8 mouse cellular contexts compared by ENCODE assay signal in the genomic region with DNA sequence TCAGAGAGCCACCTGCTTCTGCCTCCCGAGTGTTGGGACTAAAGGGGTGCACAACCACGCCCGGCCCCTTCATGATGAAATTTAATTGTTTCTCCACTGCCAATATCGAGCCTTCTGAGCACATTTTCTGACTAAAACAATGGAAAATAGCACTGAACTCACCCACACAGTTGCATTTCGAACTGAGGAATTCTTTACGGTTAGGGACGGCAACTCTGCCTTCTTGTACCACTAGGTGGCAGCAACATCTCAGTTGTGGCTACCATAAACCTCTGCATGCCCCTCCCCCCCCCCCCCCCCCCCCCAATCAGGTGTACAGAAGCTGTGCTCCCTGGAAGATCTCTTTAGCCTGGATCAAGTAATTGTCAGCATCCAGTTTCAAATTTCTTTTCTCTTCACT. TPM values are rescaled to one million over a fixed set of nuclear protein-coding genes. Genes with fewer than 3 reads are reported as not detected.
A peak's percentile ranks its signal among the peaks of the same experiment; 100 is the strongest.
DNase-seq lines count a peak whose midpoint lies in the region; ATAC-seq and TF ChIP-seq lines count a peak whose summit lies in the region.

No protein-coding gene starts in this region.

- no peak overlapping the region for H3K9ac ChIP-seq in ES-E14 (ENCODE audit: insufficient read depth, low read depth, low read length, poor library complexity, severe bottlenecking)
- H3K9ac ChIP-seq in forebrain, embryonic 12.5 days, result no peak overlapping the region
- no peak overlapping the region for H3K9ac ChIP-seq in lung, embryonic 14.5 days
- no peak overlapping the region for H3K9ac ChIP-seq in neural tube, embryonic 15.5 days (replicated peaks)

- peak overlapping the region; percentile 34 for H3K4me2 ChIP-seq in forebrain, embryonic 12.5 days
- H3K4me2 ChIP-seq in lung, embryonic 14.5 days, result peak overlapping the region; percentile 36; the same call in 1 of the 2 replicates
- H3K4me2 ChIP-seq in neural tube, embryonic 15.5 days, result peak overlapping the region; percentile 51

- peak; percentile 54 for ATAC-seq in forebrain, embryonic 12.5 days (ENCODE audit: low FRiP score)
- ATAC-seq in hematopoietic stem cell, adult 5-6 weeks (replicated peaks in 1 of 2; ENCODE audit: insufficient read depth in 1 of 2, low FRiP score in 2 of 2, low TSS enrichment in 1 of 2, low read depth in 1 of 2, poor library complexity in 2 of 2, severe bottlenecking in 2 of 2), result peak; percentile 60 to 65; a peak in 2 of 4 replicates
- ATAC-seq in lung, embryonic 14.5 days (ENCODE audit: insufficient read depth), result peak; percentile 72
- peak; percentile 84 for ATAC-seq in neural tube, embryonic 15.5 days (ENCODE audit: low FRiP score)

- H3K9me3 ChIP-seq in ES-E14 (ENCODE audit: control insufficient read depth, insufficient read depth, low read depth, low read length), result no peaks in the 10 kb centered on the region
- no peaks in the 10 kb centered on the region for H3K9me3 ChIP-seq in forebrain, embryonic 12.5 days
- no peaks in the 10 kb centered on the region for H3K9me3 ChIP-seq in lung, embryonic 14.5 days (ENCODE audit: low read depth, low read length)
- no peaks in the 10 kb centered on the region for H3K9me3 ChIP-seq in neural tube, embryonic 15.5 days (replicated peaks)

- in situ Hi-C loops in ES-E14 (cut with MboI; ENCODE audit: low sequenced_read_pairs in 2 of 2, unreplicated experiment in 2 of 2), result no loop called here

- DNase-seq in ES-E14 (ENCODE audit: low read depth, low spot score), result peak; percentile 55
- peak; percentile 73 for DNase-seq in c-Kit-positive CD71-positive TER-119-positive erythroid progenitor cells, embryonic 14.5 days (ENCODE audit: low spot score)
- DNase-seq in layer of hippocampus, adult 8-10 months (ENCODE audit: low spot score in 2 of 2), result peak; percentile 51 to 73
- peak; percentile 87 for DNase-seq in lung, embryonic 14.5 days
- peak; percentile 67 for DNase-seq in thymus, postnatal 25 days

- no peaks in the 10 kb centered on the region for H3K27me3 ChIP-seq in forebrain, embryonic 12.5 days
- no peaks in the 10 kb centered on the region for H3K27me3 ChIP-seq in lung, embryonic 14.5 days (ENCODE audit: insufficient read depth, low read length)
- no peaks in the 10 kb centered on the region for H3K27me3 ChIP-seq in neural tube, embryonic 15.5 days (replicated peaks)

- H3K4me1 ChIP-seq in ES-E14 (ENCODE audit: control insufficient read depth in 2 of 2, insufficient read depth in 2 of 2, low read length in 2 of 2, poor library complexity in 1 of 2), result peaks cover 2 to 5% of the 10 kb centered on the region in 2 experiments; a peak in 3 of 4 replicates
- peaks cover 12% of the 10 kb centered on the region for H3K4me1 ChIP-seq in forebrain, embryonic 12.5 days
- no peaks in the 10 kb centered on the region for H3K4me1 ChIP-seq in lung, embryonic 14.5 days (ENCODE audit: insufficient read depth)
- H3K4me1 ChIP-seq in neural tube, embryonic 15.5 days, result peaks cover 13% of the 10 kb centered on the region

- no peak overlapping the region for H3K27ac ChIP-seq in ES-E14 (ENCODE audit: insufficient read depth, low read depth, low read length, poor library complexity, severe bottlenecking)
- H3K27ac ChIP-seq in forebrain, embryonic 12.5 days, result no peak overlapping the region
- no peak overlapping the region for H3K27ac ChIP-seq in lung, embryonic 14.5 days (ENCODE audit: low read depth)
- no peak overlapping the region; the same call in 1 of the 2 replicates for H3K27ac ChIP-seq in neural tube, embryonic 15.5 days (replicated peaks)

- TF ChIP-seq CTCF in lung, embryonic 14.5 days (IDR thresholded peaks at IDR 0.05; ENCODE audit: low read depth), result peak; percentile 70

- H3K36me3 ChIP-seq in ES-E14 (ENCODE audit: control insufficient read depth, insufficient read depth, low read length, poor library complexity, severe bottlenecking), result no peaks in the 10 kb centered on the region
- H3K36me3 ChIP-seq in forebrain, embryonic 12.5 days (replicated peaks), result no peaks in the 10 kb centered on the region
- no peaks in the 10 kb centered on the region for H3K36me3 ChIP-seq in lung, embryonic 14.5 days (ENCODE audit: insufficient read depth)
- no peaks in the 10 kb centered on the region for H3K36me3 ChIP-seq in neural tube, embryonic 15.5 days

- 9% methylated on average over 7 of the region's 7 CpGs for WGBS in forebrain, embryonic 12.5 days
- WGBS in lung, embryonic 14.5 days, result 13% methylated on average over 7 of the region's 7 CpGs
- 15% methylated on average over 7 of the region's 7 CpGs for WGBS in neural tube, embryonic 15.5 days

- H3K4me3 ChIP-seq in ES-E14 (ENCODE audit: insufficient read depth in 1 of 2, low read depth in 1 of 2, low read length in 2 of 2, poor library complexity in 1 of 2, severe bottlenecking in 1 of 2), result peak overlapping the region in 1 of 2 experiments; percentile 44; a peak in 2 of 4 replicates
- H3K4me3 ChIP-seq in forebrain, embryonic 12.5 days (replicated peaks), result no peak overlapping the region
- no peak overlapping the region for H3K4me3 ChIP-seq in lung, embryonic 14.5 days (ENCODE audit: low read depth, low read length)
- H3K4me3 ChIP-seq in neural tube, embryonic 15.5 days (replicated peaks), result 0 out of 2 replicates have a peak overlapping the region, but pooled peaks have one; percentile 10

TF ChIP-seq in ES-E14, 5 proteins besides CTCF, POLR2A, EP300 and RAD21:
- TF ChIP-seq CHD2 (IDR thresholded peaks at IDR 0.05; ENCODE audit: low read depth, low read length) (no peak), MAFK (IDR thresholded peaks at IDR 0.05; ENCODE audit: insufficient read depth, low read depth, low read length) (no peak), ZC3H11A (IDR thresholded peaks at IDR 0.05; ENCODE audit: borderline replicate concordance, low read depth, low read length) (no peak), ZNF384 (IDR thresholded peaks at IDR 0.05; ENCODE audit: low read depth, low read length) (no peak), HCFC1 (IDR thresholded peaks at IDR 0.05; ENCODE audit: borderline replicate concordance, insufficient read depth, low read length) (no peak)

RNA-seq across cellular contexts. Expression of a gene that starts 13.2 kb away (rescaled TPM):
- 8.0 and 11.0 TPM in 2 replicates for total RNA-seq in ES-E14 (2012; rRNA removed)
- 2.8 and 5.1 TPM in 2 replicates for polyA plus RNA-seq in forebrain, embryonic 12.5 days (2016; fragmentation: Nextera tagmentation; extraction: Ambion mirVana)
- total RNA-seq in hematopoietic stem cell, adult 5-6 weeks (2017), result 95.5 and 161 TPM in 2 replicates
- total RNA-seq in layer of hippocampus, adult 8-10 months (2022), result 10 to 100 TPM; 12.9 to 17.6 (median 14.5) TPM
- 2.5 and 3.4 TPM in 2 replicates for polyA plus RNA-seq in lung, embryonic 14.5 days (2014; fragmentation: Nextera tagmentation; extraction: Ambion mirVana)
- 3.2 and 3.4 TPM in 2 replicates for polyA plus RNA-seq in neural tube, embryonic 15.5 days (2015; fragmentation: Nextera tagmentation; extraction: Ambion mirVana)

RNA-seq across cellular contexts. Expression of a gene that starts 39.0 kb away (rescaled TPM):
- total RNA-seq in ES-E14 (2012; rRNA removed), result 33.9 and 53.9 TPM in 2 replicates
- polyA plus RNA-seq in forebrain, embryonic 12.5 days (2016; fragmentation: Nextera tagmentation; extraction: Ambion mirVana), result 14.8 and 15.9 TPM in 2 replicates
- total RNA-seq in hematopoietic stem cell, adult 5-6 weeks (2017), result 16.6 and 17.0 TPM in 2 replicates
- 10 to 100 TPM; 20.5 to 24.2 (median 23.1) TPM for total RNA-seq in layer of hippocampus, adult 8-10 months (2022)
- 8.9 and 9.7 TPM in 2 replicates for polyA plus RNA-seq in lung, embryonic 14.5 days (2014; fragmentation: Nextera tagmentation; extraction: Ambion mirVana)
- polyA plus RNA-seq in neural tube, embryonic 15.5 days (2015; fragmentation: Nextera tagmentation; extraction: Ambion mirVana), result 11.6 and 13.3 TPM in 2 replicates
